Mouse (Mus musculus): ENCODE measurements at regions not wholly inside any gene's neighbourhood (a gene's known extent, or its start where the extent isn't known, plus 50 kb on each side); places are given as distances from the start of the nearest gene placed in this dataset.

DNA sequence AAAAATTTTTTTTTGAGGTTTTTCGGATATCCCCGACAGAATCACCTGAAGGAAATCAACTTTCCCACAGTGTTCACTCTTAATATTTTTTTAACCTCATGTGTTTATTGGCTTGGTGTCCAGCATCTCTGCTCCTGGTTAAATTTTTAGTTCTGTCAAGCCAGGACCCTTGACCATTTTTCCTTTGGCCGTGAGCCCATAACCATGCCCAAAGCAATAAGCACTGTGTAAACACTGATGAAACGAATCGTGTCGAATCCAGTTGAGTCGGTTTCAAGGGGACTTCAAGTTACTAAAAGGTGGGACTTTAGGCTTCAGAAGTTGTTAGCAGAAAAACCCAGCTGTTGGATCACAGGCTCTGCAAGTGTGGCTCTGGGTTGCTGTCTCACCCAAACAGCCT lies 117.0 kb upstream of the Spdye4c start:
- DNase-seq = no peak

DNA sequence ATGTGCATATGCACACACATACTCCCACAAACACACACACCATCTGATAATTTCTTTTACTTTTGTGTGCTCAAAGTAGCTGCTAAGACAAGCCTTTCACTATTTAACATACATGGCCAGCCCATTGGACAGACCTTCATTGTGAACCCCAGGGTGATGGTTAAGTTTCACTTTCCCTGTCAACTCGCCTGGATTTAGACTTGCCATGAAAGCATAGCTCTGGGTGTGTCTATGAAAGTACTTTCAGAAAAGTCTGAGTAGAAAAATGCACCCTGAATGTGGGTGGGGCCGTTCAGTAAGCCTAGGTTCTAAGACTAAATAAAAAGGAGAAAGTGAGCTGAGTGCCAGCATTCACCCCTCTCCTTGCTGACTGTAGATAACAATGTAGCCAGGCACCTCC lies 113.8 kb upstream of the Spdye4c start:
- no peak for DNase-seq

DNA sequence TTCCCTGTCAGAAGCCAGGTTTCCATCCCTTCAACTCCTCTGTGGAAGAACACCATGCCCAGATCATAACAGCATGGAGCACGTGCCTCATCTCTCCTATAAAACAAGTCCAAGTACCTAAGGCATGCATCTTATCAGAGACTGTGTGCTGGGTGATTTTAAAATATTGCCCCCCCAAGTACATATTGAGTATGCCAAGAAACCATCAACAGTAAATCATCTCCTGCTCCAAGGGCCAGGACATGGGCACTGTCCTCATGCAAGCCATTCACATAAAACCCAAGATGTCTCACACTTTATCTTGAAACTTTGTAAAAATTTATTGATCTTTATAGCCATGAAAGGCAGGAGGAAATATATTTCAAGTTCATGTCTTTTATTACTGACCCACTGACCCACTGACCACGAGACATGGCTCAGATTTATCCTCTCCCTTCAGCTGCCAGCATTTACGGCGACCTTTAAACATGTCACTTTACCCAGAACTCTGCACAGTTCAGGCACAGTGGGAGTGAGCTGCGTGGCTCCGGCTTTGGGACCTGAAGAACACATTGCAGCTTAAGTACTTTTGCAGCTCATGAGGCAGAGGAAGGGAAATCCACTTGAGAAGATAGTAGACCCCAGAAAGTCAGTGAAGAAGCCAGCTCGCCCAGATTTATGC lies 99.7 kb upstream of the Spdye4c start:
- no peak for DNase-seq

DNA sequence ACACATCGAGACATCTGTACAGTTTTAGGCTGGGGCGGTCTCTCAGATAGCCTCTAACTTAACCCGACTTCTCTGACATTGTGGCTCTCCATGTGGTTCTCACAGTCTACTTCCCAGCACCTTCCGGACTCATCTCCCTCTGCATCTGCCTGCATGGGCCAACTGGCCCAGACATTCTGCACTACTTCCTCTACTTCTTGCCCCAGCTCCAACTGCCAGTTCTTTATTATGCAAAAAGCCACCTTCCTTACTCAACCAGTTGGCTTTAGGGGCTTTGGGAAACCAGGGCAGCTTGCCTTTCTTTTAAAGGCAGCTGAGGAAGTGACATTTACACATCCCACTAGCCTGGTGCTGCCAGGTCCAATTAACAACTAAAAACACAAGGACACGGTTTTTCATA lies 97.1 kb upstream of the Spdye4c start:
- no peak for DNase-seq

DNA sequence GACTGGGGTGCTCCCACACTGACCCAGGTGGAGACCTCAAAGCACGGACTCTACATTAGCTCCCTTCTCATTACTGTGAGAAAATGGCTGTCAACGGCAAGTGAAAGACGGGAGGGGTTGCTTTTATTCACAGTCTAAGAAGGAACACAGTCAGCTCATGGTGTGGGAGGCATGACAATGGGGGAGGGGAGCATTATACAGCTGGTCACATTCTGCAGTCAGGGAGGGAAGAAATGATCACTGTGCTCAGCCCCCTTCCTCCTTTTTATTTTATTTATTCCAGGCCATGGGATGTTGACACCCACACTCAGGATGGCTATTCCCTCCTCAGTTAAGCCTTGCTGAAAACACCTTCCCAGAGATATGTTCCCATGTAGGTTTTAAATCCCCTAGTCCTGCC lies 93.1 kb upstream of the Spdye4c start:
- DNase-seq = no peak

DNA sequence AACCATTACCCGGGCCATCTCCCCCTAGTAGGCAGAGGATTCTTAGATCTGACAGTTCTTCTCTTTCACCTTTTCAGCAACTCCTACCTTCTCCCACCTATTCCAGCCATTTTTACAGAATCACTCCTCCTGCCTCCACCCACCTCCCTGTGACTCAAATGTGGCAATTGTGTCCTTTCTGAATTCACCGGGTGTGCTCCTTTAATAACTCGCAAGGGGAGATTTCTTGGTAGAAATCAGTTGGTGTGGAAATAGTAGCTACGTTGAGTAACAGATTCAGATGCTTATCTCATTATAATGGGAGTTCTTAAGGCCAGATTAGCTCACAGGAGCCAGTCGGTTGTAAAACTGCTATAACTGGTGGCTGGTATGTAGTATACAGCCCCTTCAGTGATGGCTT lies 92.4 kb upstream of the Spdye4c start:
- DNase-seq = no peak

DNA sequence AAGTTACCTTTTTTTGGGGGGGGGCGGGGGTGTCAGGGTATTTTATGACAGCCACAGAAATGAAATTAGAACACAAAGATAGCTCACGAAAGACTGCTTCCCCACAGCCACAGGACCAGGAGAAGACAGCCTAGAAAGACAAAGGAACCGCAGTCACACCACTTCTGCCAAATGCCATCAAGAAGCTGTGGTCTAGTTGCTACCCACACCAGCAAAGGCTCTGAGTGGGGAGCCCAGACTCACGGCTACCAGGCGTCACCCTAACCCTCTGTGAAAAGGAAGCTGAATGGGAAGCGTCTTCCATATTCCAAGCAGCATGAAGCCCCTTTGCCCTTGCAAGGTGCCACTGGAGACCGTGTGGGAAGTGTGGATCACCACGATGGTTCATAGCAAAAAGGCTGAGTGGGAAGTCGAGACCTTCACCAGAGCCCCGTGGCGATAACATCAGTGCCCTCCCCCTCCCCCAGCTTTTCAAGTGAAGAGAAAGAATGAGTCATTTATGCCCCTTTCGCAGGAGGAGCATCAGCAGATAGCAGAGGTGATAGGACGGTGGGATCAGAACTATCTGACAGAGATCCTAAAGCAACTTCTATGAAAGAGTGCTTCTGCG lies 91.3 kb upstream of the Spdye4c start:
- no peak for DNase-seq

DNA sequence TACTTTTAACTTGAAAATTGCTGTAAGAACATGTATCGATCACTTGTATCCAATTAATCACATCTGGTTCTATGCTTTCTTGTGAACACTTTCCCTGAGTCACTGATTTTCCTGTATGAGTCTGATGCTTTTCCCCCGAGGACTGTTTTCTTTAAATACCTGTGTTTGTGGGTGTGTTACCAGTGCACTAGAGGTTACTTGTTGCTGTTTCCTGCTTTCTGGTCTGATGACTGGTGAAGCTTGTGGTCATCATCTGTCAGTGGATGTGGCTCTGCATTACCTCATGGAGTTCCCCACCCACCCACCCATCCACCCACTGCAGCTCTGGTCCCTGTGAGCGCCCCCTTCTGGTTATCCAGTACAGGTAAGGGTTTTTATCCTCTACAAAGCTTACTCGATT lies 88.3 kb upstream of the Spdye4c start:
- DNase-seq = no peak

DNA sequence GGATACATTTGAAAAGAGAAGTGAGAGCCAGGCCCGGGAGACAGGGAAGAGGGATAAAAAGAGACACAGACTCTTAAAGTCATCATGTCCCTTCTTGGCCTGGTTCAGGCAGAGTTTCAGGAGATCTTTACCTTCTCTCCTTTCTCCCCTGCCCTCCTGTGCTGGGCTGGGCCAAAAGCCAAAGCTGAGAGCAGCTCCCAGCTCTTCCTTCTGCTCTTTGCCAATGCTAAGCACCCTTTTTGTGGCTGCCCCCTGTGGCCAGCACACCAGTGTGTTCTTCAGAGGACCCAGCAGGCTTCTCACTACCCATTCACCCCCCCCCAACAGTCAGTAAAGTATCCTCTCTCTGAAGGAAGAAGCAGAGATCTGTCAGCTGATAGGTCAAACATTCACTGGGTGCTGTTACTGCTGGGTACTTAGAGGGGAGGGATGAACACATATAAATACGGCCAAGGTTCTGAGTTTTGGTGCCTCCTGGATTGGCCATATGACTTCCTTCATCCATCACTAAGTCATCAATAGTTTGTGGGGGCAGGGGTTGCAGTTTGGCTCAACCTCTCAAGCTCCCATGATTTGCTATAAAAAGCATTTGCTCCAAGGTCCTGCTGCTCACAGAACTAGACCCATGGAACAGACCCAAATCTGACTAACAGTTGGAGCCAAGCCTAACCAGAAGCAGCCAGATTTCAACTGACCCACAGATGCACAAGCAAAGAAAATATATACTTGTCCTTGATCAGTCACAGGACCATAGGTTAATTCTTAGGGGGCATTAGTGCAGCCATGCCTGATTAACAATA lies 87.7 kb upstream of the Spdye4c start:
- peak; percentile 49 to 60 for DNase-seq

DNA sequence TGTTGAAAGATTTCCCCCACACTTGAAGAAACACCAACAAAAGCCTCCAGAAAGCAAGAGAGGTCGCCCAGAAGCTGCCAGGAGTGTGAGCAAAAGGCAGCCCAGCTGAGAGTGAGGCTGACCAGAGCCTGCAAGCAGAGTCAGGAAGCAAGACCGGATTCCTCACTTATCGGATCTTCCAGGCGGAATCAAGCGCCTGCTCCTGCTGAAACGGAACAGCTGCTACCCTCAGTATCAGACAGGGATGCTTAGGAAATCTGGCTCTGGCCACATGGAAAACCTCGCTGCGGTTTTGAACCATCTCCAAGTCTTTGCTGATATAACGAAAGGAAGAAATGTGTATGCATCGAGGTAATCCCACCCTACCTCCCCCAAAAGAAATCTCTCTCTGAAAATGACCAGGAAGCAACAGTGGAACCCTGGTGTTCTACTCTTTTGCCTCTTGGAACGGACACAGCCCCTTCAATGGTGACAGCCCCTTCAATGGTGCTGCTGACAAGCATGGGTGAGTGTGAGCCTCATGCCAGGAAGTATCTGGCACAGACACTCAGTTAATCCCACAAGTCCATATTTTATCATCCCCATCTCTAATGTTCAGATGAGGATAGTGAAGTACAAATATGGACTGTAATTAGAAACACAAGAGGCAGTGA lies 83.3 kb upstream of the Spdye4c start:
- DNase-seq = peak; percentile 73 to 88

DNA sequence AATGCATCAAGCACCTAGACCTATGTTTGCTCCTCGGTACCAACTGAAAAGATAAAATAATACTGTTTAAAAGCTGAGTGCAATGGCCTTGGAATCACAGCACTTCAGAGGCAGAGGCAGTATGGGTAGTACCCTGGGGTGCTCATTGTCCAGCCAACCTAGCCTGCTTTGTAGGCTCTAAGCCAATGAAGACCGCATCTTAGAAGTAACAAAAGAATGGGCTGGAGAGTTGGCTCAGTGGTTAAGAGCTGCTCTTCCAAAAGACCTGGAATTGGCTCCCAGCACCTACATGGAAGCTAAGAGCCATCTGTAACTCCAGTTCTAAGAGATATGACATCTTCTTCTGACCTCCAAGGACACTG lies 82.8 kb upstream of the Spdye4c start:
- DNase-seq = no peak

DNA sequence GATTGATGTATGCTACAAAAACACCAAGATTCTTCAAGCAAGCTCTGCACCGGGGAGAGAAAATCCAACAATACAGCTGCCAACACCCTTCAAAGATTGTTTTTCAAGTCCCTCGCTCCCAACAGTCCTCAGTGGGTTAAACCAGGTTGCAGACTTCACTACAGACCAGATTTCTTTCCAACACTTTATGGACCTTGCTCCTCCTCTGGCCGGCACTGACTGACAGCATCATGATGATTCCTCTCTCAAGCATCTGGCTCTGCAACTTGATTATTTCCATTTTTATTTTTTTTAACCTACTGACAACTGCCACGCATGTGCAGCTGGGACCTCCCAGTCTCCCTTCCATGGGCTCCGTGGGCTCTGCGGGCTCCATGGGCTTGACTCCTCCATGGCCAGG lies 79.7 kb upstream of the Spdye4c start:
- DNase-seq = no peak

DNA sequence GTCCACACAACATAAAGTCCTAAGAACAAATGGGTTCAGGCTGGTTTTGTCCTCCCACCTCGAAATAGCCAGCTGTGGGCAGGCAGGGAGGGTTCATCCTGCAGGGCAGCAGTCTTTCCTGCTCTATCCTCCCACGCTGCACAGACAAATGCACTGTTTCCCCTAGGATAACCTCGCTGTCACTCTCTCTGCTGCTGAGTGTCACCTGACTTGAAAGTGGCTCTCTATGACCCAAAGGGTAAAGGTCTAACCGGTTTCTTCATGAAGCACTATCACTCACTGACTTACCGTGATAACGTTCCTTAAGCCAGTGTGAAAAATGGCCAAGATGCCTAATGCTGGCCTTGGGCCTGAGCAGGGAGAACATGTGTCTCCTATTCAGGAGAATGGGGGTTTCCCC lies 78.2 kb upstream of the Spdye4c start:
- DNase-seq = no peak

DNA sequence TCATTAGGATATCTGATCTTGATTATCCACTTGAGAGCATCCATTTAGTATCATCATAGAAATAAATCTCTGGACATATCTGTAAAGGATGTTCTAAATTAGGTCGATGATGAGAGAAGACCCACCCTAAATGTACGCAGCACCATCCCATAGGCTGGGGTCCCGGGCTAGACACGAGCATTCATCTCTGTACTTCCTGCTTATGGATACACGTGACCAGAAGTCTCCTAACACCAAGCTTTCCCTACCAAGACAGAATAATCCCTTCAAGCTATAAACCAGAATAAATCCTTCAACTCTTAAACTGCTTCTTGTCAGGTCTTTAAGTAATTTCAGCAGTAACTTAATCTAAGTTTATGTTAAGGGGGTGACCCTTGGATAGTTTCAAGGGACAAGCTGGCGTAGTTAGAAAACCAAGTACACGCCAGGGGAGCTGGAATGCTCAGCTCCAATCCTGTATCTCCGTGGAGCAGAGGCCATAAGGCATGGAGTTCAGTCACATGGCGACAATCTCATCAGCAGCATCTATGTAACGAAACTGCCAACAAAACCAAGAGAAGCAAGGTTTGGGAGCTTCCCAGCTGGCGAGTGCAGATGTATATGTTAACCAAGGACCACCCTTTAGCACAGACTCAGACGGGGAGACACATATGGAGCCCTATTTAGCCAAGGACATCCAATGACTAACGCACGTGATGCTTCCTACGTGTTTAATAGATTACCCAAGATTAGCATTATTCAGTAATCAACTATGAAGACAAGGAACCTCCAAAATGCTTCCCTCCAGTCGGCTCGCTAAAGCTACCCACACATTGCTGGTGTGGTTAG lies 76.3 kb upstream of the Spdye4c start:
- DNase-seq = no peak

DNA sequence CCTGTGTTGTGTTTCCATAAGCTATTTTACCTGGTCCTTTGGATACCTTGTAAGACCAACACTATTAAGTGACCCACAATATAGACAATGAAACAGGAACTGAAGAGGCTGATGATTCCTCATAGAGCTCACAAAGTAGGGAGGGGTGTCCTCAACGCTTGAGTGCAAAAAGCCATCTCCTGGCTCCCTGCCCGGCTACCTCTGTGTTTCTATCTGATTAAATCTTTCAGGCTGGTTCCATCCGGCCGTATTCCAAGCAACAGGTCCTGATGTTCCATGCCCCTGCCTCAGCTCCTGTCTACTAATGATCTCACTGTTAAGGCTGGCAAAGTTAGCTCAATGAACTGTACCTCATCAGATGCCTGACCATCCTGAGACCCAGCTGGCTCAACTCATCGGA lies 75.3 kb upstream of the Spdye4c start:
- DNase-seq = no peak

DNA sequence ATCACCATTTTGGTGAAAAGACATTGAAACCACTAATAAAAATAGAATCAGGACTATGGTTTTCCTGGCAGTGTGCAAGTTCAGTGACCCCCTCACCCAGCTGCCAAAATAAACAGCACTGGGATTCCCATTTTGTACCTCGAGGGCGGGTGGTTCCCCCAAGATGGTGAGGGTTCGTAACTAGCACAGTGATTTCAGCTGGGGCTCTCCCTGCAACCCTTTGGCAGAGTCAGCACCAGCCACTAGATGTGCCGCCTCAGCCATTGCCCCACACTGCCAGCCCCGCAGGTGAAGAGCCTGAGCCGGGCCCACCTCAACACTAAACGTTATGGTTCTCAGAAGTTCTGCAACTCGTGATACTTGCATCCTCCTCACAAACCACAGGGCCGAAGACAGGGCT lies 74.3 kb upstream of the Spdye4c start:
- DNase-seq = no peak

DNA sequence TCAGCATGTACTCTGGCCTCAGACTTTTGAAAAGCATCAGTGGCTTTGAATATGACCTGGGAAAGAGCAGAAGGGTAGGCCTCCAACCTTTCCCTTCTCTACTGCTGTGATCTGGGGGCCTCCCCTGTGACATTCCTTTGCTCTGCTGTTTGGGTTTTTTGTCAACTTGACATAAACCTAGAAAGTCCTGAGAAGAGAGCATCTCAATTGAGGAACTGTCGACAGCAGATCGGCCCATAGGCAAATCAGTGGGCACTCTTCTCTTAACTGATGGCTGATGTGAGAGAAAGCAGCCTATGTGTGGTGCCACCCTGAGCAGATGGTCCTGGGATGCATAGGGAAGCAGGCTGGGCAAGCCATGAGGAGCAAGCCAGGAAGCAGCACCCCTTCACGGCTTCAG lies 72.9 kb upstream of the Spdye4c start:
- no peak for DNase-seq

DNA sequence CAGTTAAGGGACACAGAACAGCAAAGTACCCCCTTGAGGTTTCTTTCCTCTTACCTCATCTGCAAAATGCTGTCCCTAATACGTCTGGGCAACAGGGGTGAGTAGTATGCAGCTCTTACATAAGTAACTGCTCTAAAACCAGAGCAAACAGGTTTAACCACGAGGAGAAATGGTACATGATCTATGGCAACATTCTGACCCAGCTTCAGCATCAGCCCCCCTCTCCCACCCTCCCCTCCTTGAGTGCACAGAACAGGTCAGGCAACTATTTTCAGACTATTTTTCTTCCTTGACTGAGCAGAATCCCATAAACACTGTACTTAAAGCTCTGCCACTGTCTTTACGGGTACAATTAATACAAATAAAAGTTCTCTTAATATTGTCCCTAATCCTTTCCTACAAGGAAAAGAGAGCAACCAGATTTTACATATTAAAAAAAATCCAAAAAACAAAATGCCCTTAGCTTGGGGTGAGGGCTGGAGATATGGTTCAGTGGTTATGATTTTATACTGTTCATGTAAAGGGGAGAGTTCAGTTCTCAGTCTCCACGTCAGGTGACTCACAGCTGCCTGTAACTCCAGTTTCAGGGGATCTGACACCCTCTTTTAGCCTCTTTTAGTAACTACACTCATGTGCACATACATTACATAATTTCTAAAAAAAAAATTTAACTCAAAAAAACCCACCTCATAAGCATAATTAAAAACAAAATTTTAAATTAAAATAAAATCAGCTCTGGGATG lies 69.1 kb upstream of the Spdye4c start:
- DNase-seq = no peak

DNA sequence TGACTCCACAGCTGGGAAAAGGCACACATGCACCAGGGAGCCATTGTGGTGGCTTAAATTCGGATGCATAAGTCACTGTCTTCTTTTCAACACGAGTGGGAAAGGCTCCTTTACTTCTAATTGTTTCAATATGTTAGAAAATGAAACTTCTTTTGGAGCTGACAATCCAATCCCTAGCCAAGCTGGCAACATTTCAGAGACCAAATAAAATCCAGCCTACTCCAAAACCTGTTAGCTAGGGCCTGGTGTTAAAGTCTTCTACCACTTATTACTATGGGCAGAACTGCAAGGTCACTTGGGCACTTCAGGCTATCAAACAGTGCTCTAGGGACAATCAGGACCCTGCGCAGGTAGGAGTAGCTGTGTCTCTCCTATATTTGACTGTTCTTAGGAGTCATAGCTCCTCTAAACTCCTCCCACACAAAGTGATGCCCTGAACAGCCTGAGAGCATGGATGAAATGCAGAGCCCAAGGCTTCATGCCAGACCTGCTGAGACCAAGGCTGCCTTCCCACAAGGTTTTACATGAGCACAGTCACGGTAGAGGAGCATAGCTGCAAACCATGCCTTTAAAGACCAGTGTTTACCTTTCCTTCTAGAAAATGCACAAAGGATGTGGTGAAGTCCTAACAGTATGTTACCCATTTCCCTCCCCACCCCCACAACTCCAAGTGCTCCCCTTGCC lies 67.4 kb upstream of the Spdye4c start:
- DNase-seq = peak; percentile 40 to 51

DNA sequence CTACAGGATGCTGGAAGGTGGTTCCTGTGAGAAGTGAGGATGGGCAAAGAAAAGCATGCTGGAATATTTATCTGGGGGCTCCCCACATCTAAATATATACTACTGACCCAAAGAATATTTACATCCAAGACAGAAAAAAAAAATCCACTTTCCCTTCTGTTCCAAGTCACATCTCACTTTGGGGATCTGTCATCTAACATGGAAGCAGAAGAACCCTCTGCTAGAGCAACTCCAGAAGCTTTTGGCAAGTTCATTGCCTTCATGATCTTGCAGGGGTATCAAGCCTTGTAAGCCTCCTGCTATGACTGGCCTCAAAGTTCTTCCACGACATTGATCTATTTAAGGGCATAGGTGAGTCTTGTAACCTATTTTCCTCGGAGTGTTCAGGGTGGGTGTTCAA lies 64.9 kb upstream of the Spdye4c start:
- DNase-seq = no peak

DNA sequence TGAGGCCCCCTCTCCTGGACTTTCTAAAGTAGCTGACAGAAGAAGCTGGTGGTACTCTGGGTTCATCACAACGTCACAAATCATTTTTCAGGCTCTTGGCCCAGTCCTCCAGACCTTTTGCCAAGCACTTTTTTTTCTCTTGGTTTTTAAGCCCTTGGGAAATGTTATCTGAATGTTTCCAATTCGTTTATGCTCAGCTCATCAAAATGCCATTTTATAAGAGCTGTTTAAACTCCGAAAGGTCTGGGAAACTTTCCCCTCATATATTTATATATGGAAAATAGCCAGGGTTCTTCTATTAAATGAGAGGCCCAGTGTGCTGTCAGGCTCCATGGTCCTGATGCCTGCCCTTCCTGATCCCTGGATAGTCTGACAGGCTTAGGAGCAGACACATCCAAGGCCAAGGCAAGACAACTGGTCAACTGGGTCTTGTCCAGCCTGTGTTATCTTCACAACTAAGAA lies 64.1 kb upstream of the Spdye4c start:
- no peak for DNase-seq

All from heart, adult 18-20 months (tissue).